Mouse (Mus musculus): ENCODE measurements at regions not wholly inside any gene's neighbourhood (a gene's known extent, or its start where the extent isn't known, plus 50 kb on each side); places are given as distances from the start of the nearest gene placed in this dataset.

- TF ChIP-seq CTCF (IDR thresholded peaks at IDR 0.05; ENCODE audit: low read depth) = no peak
- no peak for TF ChIP-seq EP300 (IDR thresholded peaks at IDR 0.05; ENCODE audit: low read depth)
Observed at GRCm38 (mm10) chr1:51625079-51625478, 146.9 kb upstream of the Nabp1 start.
